Mouse (Mus musculus): Measurements from ENCODE around the gene Pcsk7. TPM values are rescaled to one million over a fixed set of nuclear protein-coding genes. Genes with fewer than 3 reads are reported as not detected.

Gene Pcsk7
- polyA plus RNA-seq, 1 experiment from 2014 or later, result 26.9 TPM

DNA sequence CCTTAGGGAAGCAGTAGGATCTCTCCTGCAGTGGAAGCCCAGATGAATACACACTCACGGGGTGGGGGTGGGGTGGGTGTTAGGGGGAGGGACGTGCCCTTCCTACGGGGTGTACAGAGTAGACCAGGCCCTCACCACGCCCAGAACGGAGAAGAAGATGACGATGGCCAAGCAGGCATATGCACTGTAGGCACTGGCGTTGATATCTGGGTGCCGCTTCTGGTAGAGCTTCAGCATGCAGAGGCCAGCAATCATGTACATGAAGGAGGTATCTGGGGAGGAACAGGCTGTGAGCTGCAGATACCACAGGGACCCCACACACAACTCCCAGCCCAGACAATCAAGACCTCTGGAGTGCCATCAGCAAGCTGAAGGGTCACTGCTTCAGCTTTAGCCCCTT is 36.6 kb downstream of the Pcsk7 start:
- WGBS, result 87% methylated on average over 8 of the region's 8 CpGs
- peaks cover 11% of the 10 kb centered on the region; the same call in 1 of the 2 replicates for H3K36me3 ChIP-seq (ENCODE audit: control insufficient read depth, insufficient read depth, low read length)
- no peak for ATAC-seq (ENCODE audit: insufficient read depth, low FRiP score)

DNA sequence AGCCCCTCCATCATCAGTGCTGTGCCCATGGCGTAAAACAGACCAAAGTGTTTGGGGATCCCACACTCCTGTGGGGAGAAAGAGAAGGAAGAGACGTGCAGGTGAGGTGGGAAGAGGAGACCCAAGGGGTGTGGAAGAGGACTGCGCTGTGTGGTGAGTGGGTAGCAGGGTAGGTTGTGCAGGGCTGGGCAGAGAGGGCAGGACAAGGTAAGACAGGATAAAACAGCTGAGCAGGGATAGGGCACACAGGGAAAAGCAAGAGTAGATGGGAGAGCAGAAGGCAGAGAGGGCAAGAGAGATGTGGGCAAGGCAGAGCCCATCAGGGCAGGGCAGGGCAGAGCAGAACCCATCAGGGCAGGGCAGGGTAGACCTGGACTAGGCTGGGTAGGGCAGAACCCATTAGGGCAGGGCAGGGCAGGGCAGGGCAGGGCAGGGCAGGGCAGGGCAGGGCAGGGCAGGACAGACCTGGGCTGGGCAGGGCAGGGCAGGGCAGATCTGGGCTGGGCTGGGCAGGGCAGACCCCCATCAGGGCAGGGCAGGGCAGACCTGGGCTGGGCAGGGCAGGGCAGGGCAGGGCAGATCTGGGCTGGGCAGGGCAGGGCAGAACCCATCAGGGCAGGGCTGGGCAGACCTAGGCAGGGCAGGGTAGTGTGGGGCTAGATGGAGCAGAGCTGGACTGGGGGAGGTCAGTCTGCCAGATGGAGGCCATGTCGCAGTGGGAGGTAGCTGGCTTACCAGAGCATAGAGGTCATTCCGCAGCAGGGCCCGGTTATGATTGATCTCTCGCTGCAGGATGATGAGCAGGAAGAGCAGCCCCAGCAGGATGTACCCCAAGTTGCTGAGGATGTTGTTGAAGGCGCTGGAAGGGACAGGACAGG is 37.6 kb downstream of the Pcsk7 start:
- Histone ChIP-seq H3K36me3 (ENCODE audit: control insufficient read depth, insufficient read depth, low read length) (peaks cover 11% of the 10 kb centered on the region; the same call in 1 of the 2 replicates), H3K9ac (ENCODE audit: low read length) (no peak overlapping the region), H3K4me2 (ENCODE audit: low read depth, low read length) (no peak overlapping the region), H3K27ac (ENCODE audit: low read length) (no peak overlapping the region), H3K9me3 (replicated peaks; ENCODE audit: control insufficient read depth, low read length) (no peaks in the 10 kb centered on the region), H3K27me3 (ENCODE audit: control insufficient read depth, insufficient read depth, low read length) (no peaks in the 10 kb centered on the region), H3K4me3 (replicated peaks; ENCODE audit: low read length) (no peak overlapping the region), H3K4me1 (ENCODE audit: control insufficient read depth, insufficient read depth, low read length) (0 out of 2 replicates have a peak, but pooled peaks cover 3% of the 10 kb centered on the region)
- WGBS, result 89% methylated on average over 8 of the region's 8 CpGs
- peak; percentile 22; the same call in 1 of the 2 replicates for ATAC-seq (ENCODE audit: insufficient read depth, low FRiP score)

More for the DNA sequence above, 36.6 kb downstream of the Pcsk7 start:
- no peak overlapping the region for H3K9ac ChIP-seq (ENCODE audit: low read length)
- H3K4me1 ChIP-seq (ENCODE audit: control insufficient read depth, insufficient read depth, low read length), result 0 out of 2 replicates have a peak, but pooled peaks cover 3% of the 10 kb centered on the region
- H3K9me3 ChIP-seq (replicated peaks; ENCODE audit: control insufficient read depth, low read length), result no peaks in the 10 kb centered on the region
- H3K4me3 ChIP-seq (replicated peaks; ENCODE audit: low read length), result no peak overlapping the region
- no peak overlapping the region for H3K27ac ChIP-seq (ENCODE audit: low read length)
- no peaks in the 10 kb centered on the region for H3K27me3 ChIP-seq (ENCODE audit: control insufficient read depth, insufficient read depth, low read length)
- no peak overlapping the region for H3K4me2 ChIP-seq (ENCODE audit: low read depth, low read length)

DNA sequence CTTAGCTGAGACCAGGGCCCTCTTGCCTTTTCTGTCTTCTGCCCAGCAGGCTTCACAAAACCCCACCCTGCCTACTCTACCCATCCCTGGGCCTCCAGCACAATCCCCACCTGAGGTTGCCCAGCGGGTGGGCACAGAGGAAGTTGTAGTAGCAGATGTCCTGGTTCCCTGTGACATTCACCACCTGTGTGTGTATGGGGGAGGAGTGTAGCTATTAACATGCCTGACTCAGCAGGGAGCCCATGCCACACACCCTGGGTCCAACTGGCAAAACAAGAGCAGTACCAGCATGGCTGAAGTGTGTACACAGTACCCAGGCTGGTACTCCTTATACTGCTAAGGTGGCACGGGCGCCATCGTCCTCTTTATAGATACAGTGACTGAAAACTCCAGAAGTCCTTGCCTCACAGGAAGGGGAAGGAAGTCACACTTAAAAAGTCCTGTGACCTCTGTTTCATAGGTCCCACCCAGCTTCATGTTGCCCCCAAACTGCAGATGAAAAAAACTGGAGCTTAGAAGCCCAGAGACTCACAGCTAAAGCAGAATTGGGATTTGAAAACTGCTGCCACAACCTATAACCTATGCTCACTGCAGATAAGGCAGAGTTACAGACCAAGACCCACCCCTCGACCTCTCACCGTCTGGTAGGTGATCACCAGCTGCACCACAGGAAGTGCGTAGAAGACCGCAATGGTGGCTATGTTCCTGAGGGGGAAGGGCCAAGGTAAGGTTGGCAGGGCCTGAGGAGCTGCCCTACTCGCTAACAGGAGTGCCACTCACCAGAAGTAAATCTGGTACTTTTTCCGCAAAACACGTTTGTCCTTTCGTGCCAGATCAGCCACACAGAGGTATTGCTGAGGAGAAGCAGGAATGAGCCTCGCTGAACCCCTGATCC is 38.5 kb downstream of the Pcsk7 start:
- Histone ChIP-seq H3K4me1 (ENCODE audit: control insufficient read depth, insufficient read depth, low read length) (0 out of 2 replicates have a peak, but pooled peaks cover 3% of the 10 kb centered on the region), H3K9me3 (replicated peaks; ENCODE audit: control insufficient read depth, low read length) (no peaks in the 10 kb centered on the region), H3K4me2 (ENCODE audit: low read depth, low read length) (no peak overlapping the region), H3K9ac (ENCODE audit: low read length) (no peak overlapping the region), H3K4me3 (replicated peaks; ENCODE audit: low read length) (no peak overlapping the region), H3K36me3 (ENCODE audit: control insufficient read depth, insufficient read depth, low read length) (peaks cover 15% of the 10 kb centered on the region; the same call in 1 of the 2 replicates), H3K27me3 (ENCODE audit: control insufficient read depth, insufficient read depth, low read length) (no peaks in the 10 kb centered on the region), H3K27ac (ENCODE audit: low read length) (no peak overlapping the region)
- ATAC-seq (ENCODE audit: insufficient read depth, low FRiP score), result no peak
- 80% methylated on average over 13 of the region's 13 CpGs for WGBS

DNA sequence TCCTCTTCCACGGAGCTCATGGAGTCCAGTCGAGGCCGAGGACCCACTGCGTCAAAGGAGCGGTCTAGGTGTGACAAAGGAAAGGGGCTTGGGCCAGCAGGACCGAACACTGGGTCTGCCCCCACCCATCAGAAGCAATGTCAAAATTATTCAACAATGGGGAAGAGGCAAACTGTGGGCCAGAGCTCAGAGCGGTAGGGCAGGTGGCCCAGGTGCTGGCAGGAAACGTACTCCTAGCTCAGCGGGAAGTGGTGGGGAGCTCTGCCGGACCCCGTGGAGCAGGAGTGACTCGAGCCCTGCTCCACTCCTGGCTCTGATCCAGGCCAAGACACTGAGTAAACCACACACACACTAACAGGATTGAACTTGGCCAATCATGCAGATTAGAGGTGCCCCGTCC is 39.4 kb downstream of the Pcsk7 start:
- H3K27me3 ChIP-seq (ENCODE audit: control insufficient read depth, insufficient read depth, low read length), result no peaks in the 10 kb centered on the region
- H3K4me2 ChIP-seq (ENCODE audit: low read depth, low read length), result no peak overlapping the region
- 0 out of 2 replicates have a peak, but pooled peaks cover 3% of the 10 kb centered on the region for H3K4me1 ChIP-seq (ENCODE audit: control insufficient read depth, insufficient read depth, low read length)
- H3K36me3 ChIP-seq (ENCODE audit: control insufficient read depth, insufficient read depth, low read length), result peaks cover 15% of the 10 kb centered on the region; the same call in 1 of the 2 replicates
- H3K27ac ChIP-seq (ENCODE audit: low read length), result no peak overlapping the region
- 80% methylated on average over 13 of the region's 13 CpGs for WGBS
- no peaks in the 10 kb centered on the region for H3K9me3 ChIP-seq (replicated peaks; ENCODE audit: control insufficient read depth, low read length)
- ATAC-seq (ENCODE audit: insufficient read depth, low FRiP score), result no peak
- no peak overlapping the region for H3K4me3 ChIP-seq (replicated peaks; ENCODE audit: low read length)
- no peak overlapping the region for H3K9ac ChIP-seq (ENCODE audit: low read length)

DNA sequence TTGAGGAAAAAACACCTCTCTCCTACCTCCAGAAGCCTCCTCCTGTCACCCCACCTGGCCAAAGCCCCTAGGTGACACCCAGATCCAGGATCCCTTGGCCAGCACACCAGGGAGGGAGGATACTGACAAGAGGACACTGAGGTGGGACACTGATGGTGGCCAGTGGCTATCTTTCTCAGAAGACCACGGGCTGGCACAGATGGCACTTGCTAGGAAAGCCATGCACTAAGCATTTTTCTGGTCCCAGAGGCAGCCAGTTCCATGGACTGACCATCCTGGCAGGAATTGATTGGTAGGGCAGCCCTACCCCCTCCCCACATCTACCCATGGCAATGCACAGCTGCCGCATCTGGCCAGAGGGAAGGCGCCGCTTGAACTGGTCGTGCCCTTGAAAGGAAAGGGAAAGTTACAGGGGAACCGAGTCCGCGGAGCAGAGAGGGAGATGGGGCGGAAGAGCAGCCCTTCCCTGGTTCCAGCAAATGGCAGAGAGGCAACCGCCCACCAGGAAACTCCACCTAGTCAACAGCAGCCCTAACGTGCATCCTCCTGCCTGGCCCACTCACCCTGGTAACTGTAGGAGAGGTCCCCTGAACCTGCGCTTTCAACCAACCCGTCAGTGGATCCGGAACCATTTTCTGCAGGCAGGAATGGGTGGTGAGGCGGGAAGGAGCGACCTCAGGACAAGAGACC is 40.0 kb downstream of the Pcsk7 start:
- no peak for ATAC-seq (ENCODE audit: insufficient read depth, low FRiP score)
- Histone ChIP-seq H3K4me1 (ENCODE audit: control insufficient read depth, insufficient read depth, low read length) (0 out of 2 replicates have a peak, but pooled peaks cover 3% of the 10 kb centered on the region), H3K27ac (ENCODE audit: low read length) (no peak overlapping the region), H3K27me3 (ENCODE audit: control insufficient read depth, insufficient read depth, low read length) (no peaks in the 10 kb centered on the region), H3K36me3 (ENCODE audit: control insufficient read depth, insufficient read depth, low read length) (peaks cover 15% of the 10 kb centered on the region; the same call in 1 of the 2 replicates), H3K4me3 (replicated peaks; ENCODE audit: low read length) (no peak overlapping the region), H3K9ac (ENCODE audit: low read length) (no peak overlapping the region), H3K9me3 (replicated peaks; ENCODE audit: control insufficient read depth, low read length) (no peaks in the 10 kb centered on the region), H3K4me2 (ENCODE audit: low read depth, low read length) (no peak overlapping the region)
- 85% methylated on average over 16 of the region's 16 CpGs for WGBS

DNA sequence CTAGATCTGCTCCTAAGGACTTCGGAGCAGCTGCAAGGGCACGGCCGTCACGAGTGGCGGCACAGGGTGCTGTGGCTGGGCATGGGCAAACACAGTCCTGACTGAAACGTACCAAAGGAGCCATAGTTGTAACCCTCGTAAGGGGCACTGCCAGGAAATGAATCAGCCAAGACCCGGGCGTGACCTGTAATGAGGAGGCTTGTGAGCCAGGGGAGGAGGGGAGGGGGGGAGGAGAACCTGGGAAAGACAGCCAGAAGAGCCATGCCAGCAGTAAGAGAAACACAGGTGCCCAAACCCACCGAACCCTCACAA is 40.5 kb downstream of the Pcsk7 start:
- Histone ChIP-seq H3K36me3 (ENCODE audit: control insufficient read depth, insufficient read depth, low read length) (peaks cover 13% of the 10 kb centered on the region; the same call in 1 of the 2 replicates), H3K9ac (ENCODE audit: low read length) (no peak overlapping the region)
- WGBS, result 83% methylated on average over 10 of the region's 10 CpGs

DNA sequence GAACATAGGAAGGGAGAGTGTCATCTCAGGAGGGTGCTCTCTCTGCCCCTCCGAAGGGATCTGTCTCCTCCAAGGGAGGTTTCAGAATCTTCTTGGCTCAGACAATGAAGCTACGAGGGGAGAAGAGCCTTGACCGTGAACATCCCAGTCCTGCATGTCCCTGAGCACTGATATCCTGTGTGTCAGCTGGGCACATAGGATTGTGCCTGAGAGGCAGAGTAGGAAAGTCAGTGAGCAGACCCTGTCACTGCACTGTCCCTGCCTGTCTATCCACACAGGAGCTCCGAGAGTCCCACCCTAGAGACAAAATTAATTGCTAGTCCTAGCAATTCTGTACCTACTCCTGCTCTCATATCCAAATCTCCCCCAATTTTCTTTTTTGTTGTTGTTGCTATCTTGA is 45.8 kb downstream of the Pcsk7 start:
- no peak overlapping the region for H3K9ac ChIP-seq (ENCODE audit: low read length)
- H3K27me3 ChIP-seq (ENCODE audit: control insufficient read depth, insufficient read depth, low read length), result no peaks in the 10 kb centered on the region
- H3K4me2 ChIP-seq (ENCODE audit: low read depth, low read length), result no peak overlapping the region
- 93% methylated on average over 4 of the region's 4 CpGs for WGBS
- ATAC-seq (ENCODE audit: insufficient read depth, low FRiP score), result no peak
- H3K27ac ChIP-seq (ENCODE audit: low read length), result no peak overlapping the region
- 0 out of 2 replicates have a peak, but pooled peaks cover 5% of the 10 kb centered on the region for H3K36me3 ChIP-seq (ENCODE audit: control insufficient read depth, insufficient read depth, low read length)
- H3K9me3 ChIP-seq (replicated peaks; ENCODE audit: control insufficient read depth, low read length), result no peaks in the 10 kb centered on the region
- no peak overlapping the region for H3K4me3 ChIP-seq (replicated peaks; ENCODE audit: low read length)
- H3K4me1 ChIP-seq (ENCODE audit: control insufficient read depth, insufficient read depth, low read length), result peaks cover 16% of the 10 kb centered on the region

More for the DNA sequence above, 40.5 kb downstream of the Pcsk7 start:
- Histone ChIP-seq H3K4me3 (replicated peaks; ENCODE audit: low read length) (no peak overlapping the region), H3K9me3 (replicated peaks; ENCODE audit: control insufficient read depth, low read length) (no peaks in the 10 kb centered on the region), H3K4me2 (ENCODE audit: low read depth, low read length) (no peak overlapping the region), H3K4me1 (ENCODE audit: control insufficient read depth, insufficient read depth, low read length) (0 out of 2 replicates have a peak, but pooled peaks cover 3% of the 10 kb centered on the region), H3K27me3 (ENCODE audit: control insufficient read depth, insufficient read depth, low read length) (no peaks in the 10 kb centered on the region), H3K27ac (ENCODE audit: low read length) (no peak overlapping the region)
- no peak for ATAC-seq (ENCODE audit: insufficient read depth, low FRiP score)

DNA sequence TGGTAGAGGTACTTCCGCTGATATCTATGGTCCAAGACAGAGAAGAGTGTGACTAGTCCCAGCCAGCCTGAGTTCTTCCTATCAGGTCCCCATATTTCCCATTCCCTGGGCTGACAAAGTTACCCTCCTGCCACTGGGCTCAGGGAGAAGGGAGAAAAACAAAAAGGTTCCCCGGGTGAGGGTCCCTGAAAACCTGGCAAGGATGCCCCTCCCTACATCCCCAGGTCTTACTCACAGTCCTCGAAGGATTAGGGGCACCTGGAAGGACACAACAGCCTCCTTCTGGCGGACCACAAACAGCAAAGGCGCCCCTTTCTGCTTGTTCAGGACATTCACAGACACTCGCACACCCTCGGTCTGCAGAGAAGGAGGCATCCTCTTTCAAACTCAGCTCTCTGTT is 46.6 kb downstream of the Pcsk7 start:
- Histone ChIP-seq H3K9me3 (replicated peaks; ENCODE audit: control insufficient read depth, low read length) (no peaks in the 10 kb centered on the region), H3K27me3 (ENCODE audit: control insufficient read depth, insufficient read depth, low read length) (no peaks in the 10 kb centered on the region), H3K27ac (ENCODE audit: low read length) (no peak overlapping the region), H3K4me2 (ENCODE audit: low read depth, low read length) (peak overlapping the region; percentile 78; the same call in 1 of the 2 replicates), H3K36me3 (ENCODE audit: control insufficient read depth, insufficient read depth, low read length) (0 out of 2 replicates have a peak, but pooled peaks cover 5% of the 10 kb centered on the region), H3K9ac (ENCODE audit: low read length) (peak overlapping the region; percentile 91), H3K4me1 (ENCODE audit: control insufficient read depth, insufficient read depth, low read length) (peaks cover 16% of the 10 kb centered on the region), H3K4me3 (replicated peaks; ENCODE audit: low read length) (peak overlapping the region; percentile 76; the same call in 1 of the 2 replicates)
- 82% methylated on average over 7 of the region's 7 CpGs for WGBS
- no peak for ATAC-seq (ENCODE audit: insufficient read depth, low FRiP score)
